Mouse (Mus musculus) testis, adult 2 months (tissue): Measurements from ENCODE around the gene Sfmbt1.

Source experiments
- CTCF ChIP-seq: fragments of 200-500 bp; IDR thresholded peaks from 2 replicates; pipeline ENCODE4 v1.5.1; 2012; ENCODE audit warnings: low read depth, mild to moderate bottlenecking, inconsistent platforms, low read length, moderate library complexity; ENCODE audit not compliant: control insufficient read depth, insufficient read depth, insufficient replicate concordance
- POLR2A ChIP-seq: fragments of 200-500 bp; IDR thresholded peaks from 2 replicates; pipeline ENCODE4 v1.6.1; 2012; ENCODE audit warnings: low read depth, mild to moderate bottlenecking, inconsistent platforms, low read length, moderate library complexity; ENCODE audit not compliant: control insufficient read depth

DNA sequence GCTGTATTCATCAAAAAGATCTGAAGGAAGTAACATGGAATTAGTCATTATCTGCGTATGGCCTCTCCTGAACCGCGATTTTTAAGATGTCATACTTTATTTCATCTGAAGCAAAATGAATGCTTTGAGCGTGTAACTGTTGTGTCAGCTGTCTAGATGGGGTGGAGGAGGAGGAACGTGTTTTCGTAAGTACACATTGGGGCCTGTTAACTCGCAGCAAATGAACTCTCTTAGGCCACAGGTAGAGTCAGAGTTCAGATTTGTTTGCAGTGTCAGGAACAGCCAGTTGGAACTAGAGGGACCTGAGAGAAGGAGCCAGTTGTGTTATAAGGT lies 2.3 kb downstream of the Sfmbt1 start:
- TF ChIP-seq POLR2A (no peak), CTCF (no peak)
